Mouse (Mus musculus) gonadal fat pad, adult 2 months (tissue): ENCODE data around the gene Slc25a25. TPM values are rescaled to one million over a fixed set of nuclear protein-coding genes. Genes with fewer than 3 reads are reported as not detected.

Source experiments
- DNase-seq: peaks from one replicate; pipeline ENCODE4 v3.0.0-alpha.2; 2012; ENCODE audit warnings: low read depth
- polyA plus RNA-seq: library from polyadenylated mRNA; depleted of rRNA; stranded (reverse); fragments of >200 nt; gene quantifications from 2 replicates; pipeline ENCODE4 v1.2.3, GENCODE M21; 2012

Gene Slc25a25
- polyA plus RNA-seq, 1 experiment = 39.5 TPM

GRCm38 (mm10) chr2:32459657-32460056 is 8.4 kb upstream of the Slc25a25 start:
- no peak for DNase-seq

DNA sequence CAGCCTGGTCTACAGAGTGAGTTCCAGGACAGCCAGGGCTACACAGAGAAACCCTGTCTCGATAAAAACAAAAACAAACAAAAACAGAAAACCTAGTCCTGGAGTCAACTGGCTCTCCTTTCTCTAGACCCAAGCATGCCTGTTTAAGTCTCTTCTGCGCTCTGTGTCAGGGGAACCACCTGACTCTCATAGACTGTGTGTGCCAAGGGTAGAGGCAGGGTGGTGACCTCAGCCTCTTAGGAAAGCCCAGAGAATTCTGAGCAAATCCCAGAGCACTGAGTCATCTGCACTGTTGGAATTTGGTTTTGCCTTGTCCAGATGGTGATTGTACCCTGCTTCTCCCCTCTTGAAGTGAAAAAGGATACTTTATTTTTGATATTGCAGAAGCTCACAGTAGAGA is 7.1 kb upstream of the Slc25a25 start:
- no peak for DNase-seq

- DNase-seq = no peak
Observed at GRCm38 (mm10) chr2:32455101-32455500, 3.9 kb upstream of the Slc25a25 start.

DNA sequence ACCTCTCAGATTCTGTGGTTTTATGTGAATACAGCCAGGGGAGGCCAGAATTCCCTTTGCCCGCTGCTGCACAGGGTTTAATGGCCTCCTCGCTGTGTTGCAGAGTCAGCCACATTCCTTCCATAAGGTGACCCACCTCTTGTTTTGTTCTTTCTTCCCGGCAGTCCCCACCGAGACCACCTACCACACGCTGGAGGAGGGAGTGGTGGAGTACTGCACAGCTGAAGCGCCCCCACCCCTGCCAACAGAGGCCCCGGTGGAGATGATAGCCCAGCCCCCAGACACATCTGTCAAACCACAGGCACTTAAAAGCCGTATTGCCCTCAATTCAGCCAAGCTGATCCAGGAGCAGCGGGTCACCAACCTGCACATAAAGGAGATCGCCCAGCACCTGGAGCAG is 3.4 kb upstream of the Slc25a25 start:
- no peak for DNase-seq

GRCm38 (mm10) chr2:32453641-32454303 is 2.5 kb upstream of the Slc25a25 start:
- DNase-seq = no peak

GRCm38 (mm10) chr2:32452441-32452971 is 1.3 kb upstream of the Slc25a25 start:
- DNase-seq = no peak

GRCm38 (mm10) chr2:32451870-32452372 is 676 bp upstream of the Slc25a25 start:
- peak; percentile 95 for DNase-seq

- DNase-seq = no peak
Observed at GRCm38 (mm10) chr2:32449761-32450754, 1.2 kb downstream of the Slc25a25 start, which contains the start of gene Naif1. TSS of gene Naif1 (plus strand) at chr2:32450457.

- no peak for DNase-seq
Observed at GRCm38 (mm10) chr2:32448480-32448879, 2.8 kb downstream of the Slc25a25 start.

- no peak for DNase-seq
Observed at GRCm38 (mm10) chr2:32447264-32447936, 3.8 kb downstream of the Slc25a25 start.

GRCm38 (mm10) chr2:32445535-32445934 is 5.7 kb downstream of the Slc25a25 start:
- DNase-seq = no peak

GRCm38 (mm10) chr2:32441550-32441949 is 9.7 kb downstream of the Slc25a25 start:
- no peak for DNase-seq

- no peak for DNase-seq
Observed at GRCm38 (mm10) chr2:32440632-32441031, 10.6 kb downstream of the Slc25a25 start.

GRCm38 (mm10) chr2:32440164-32440563 is 11.1 kb downstream of the Slc25a25 start:
- no peak for DNase-seq

GRCm38 (mm10) chr2:32439177-32439576 is 12.1 kb downstream of the Slc25a25 start:
- no peak for DNase-seq

GRCm38 (mm10) chr2:32438733-32439132 is 12.5 kb downstream of the Slc25a25 start:
- DNase-seq = no peak

GRCm38 (mm10) chr2:32437612-32438166 is 13.6 kb downstream of the Slc25a25 start:
- DNase-seq = no peak

- no peak for DNase-seq
Observed at GRCm38 (mm10) chr2:32436686-32437372, 14.4 kb downstream of the Slc25a25 start.

DNA sequence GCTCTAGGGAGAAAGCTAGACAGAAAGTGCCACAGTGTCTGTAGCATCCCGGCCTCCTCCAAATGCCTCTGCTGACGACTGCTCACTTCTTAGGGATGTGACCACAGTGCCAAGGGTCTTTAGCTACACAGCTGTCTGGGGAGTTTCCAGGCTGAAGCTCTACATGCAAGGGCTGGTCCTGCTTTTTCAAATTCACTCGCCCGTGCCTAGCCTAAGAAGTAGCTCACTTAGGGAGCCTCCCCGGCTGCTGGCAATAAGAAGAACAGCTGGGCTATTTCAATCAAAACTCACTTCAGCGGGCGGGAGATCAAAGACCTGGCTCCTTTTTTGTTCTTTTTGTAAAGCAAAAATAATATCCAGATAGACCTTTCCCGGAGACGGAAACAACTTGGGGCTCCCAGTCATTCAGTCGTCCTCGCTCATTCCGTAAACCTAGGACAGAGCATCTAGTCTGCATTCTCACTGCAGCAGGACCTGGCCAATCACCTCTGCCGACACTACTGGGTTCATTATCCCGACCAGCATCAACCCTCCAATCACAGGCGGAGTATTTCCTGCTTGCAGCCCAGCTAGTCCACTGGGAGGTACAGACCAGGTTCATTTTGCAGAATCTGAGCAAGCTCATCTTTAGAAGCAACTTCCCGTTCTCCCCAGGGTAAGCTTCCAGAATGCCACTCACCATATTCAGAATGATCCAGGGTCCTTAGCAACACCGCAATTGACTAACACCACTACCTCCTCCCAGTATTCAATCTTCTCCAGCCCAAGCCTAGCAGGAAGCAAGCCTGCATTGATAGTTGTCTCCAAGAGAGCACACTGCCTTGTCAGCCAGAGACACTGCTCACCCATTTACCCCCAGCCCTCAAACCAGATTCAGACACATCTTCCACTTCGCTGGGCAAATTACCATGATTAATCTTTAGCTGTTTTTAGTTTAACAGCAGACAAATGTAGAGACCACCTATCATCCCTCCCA is 20.3 kb downstream of the Slc25a25 start:
- DNase-seq = no peak
